Mouse (Mus musculus) mouse embryonic stem cell (cell line): ENCODE data around the gene Exoc2.

ENCODE experiments used
- in situ Hi-C, 2 experiments: fragments of 300-500 bp; cut with MboI; formaldehyde crosslinking; loops; 1 replicate in 1 of 2; 3 replicates in 1 of 2; pipeline ENCODE4 v1.14.3; 2019 to 2020; ENCODE audit warnings: low sequenced_read_pairs in 2 of 2, low pct_unique_long_range_greater_than_20kb in 1 of 2, mixed read lengths in 1 of 2; ENCODE audit not compliant: unreplicated experiment in 1 of 2

The Exoc2 gene

DNA sequence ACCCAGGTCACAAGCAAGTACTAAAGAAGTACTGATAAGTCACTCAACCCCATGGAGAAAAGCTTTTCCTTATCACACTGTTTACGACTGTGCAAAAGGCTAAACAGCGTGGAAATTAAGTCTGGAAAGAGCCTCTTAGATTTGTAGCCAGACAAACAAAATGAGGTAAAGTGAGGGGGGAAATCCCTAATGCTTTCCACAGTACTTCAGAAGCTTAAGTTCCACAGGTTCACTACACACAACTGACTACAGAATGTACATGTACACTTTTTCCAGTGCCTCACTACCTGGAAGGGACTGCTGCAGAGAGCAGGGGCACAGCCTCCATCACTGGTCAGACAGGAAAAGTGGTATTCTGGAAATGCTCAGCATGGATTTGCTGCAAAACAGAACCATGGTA is 132.1 kb downstream of the Exoc2 start:
- in situ Hi-C loops: no loop called here

DNA sequence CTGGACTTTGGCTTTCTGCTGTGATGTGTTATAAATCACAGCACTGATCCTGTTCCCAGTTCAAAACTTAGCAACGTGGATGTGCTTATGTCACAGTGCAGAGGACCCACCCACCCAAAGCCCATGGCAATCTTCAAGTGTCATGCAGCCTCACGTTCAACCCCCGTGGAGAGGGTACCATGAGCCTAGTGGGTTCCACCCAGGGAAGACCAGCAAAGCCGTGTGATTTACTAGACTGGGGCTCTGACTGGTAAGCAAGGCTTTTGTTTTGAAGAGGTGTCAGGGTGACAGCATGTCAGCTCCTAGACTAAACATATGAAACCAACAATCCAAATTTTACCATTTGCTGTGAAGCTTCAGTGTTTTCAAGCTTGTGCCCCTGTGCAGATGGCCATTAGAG is 132.6 kb downstream of the Exoc2 start:
- in situ Hi-C loops: no loop called here

DNA sequence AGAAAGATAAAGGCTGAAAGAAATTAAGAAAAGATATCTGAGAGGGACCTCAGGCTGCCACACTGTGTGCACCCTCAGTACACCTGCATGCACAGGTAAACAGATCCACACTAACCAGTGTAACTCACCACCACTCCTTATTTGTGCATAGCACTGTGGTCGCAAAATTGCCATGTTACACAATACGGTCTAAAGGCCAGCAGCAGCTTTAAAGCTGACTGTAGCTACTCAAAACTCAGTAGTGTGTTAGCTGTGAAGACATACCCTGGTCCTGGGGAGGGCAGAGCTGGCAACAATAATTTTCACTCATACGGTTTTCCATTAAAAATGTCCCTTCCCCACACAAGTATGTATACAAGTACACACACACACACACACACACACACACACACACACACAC is 133.2 kb downstream of the Exoc2 start:
- in situ Hi-C loops: no loop called here

DNA sequence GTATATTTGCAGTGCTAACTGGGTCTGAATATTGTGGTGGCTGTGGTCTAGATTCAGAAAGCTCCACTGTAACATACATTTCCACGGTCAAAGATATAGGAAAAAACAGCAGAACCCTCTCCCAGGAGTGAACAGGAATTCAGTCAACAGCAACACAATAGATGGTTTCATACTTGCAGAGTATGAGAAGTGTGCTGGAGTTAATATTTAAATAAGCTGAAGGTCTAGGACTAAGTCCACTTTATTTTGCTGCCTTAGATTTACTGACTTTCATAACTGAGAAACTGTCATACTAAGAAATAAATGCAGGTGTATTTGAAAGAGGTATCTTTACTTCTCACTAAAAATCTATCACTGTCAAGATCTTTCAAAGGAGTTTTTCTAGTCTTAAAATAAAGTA is 137.6 kb downstream of the Exoc2 start:
- in situ Hi-C loops: no loop called here

DNA sequence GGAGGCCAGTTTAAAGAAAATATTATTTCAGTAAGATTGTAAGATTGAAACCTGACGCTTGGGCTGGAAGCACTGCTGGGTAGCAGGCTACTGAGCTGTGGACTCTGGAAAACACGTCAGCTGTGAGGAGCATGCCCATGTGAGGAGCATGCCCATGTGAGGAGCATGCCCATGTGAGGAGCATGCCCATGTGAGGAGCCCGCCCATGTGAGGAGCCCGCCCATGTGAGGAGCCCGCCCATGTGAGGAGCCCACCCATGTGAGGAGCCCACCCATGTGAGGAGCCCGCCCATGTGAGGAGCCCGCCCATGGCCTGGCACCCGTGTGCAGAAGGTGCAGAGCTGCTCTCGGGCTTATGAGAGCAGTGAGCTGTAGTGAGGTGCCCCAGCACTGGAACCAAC is 139.0 kb downstream of the Exoc2 start:
- in situ Hi-C loops: no loop called here

DNA sequence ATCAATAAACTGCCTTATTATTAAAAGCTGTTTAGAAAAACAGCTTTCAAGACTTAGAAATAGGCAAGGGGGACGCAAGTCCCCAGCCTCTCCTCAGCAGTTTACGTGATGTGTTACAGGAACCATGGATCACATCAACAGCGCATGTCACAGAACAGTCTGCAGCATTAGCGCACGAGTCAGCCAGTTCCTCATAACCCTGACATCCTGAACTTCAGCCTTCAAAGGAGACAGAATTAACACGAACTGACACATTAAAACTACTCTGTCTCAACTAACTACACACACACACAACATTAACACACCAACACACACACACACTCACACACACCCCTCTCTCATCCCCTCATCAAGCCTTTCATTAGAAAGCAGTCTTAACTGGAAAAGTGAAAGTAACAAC is 139.5 kb downstream of the Exoc2 start:
- in situ Hi-C loops: no loop called here

DNA sequence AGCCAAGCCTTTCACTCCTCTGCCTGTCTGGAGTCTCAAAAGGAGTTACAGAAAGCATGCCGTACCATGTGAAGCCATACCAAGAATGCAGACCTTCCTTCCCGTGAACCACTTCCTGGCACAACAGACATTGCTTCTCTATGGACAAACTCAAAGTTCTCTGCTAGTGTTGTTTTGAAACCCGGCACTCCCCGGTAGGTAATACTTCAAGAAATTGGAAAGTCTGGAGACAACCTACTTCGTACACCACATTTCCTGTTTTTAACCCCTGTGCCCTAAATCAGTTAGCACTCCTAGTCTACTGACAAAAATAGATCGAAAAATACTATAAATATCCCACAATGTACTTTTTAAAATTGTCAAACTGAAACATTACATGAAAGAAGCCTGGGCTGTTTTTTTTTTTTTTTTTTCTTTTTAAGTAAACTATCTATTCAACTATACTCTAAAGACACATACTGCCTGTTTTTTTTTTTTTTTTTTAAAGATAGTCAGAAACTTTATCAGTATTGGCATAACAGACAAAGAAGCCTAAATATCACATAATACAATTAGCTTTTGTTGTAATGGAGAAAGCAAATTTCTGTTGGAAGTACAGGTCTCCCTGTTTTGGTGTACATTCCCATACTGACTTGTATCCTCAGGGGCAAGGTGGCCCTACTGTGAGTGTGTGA is 140.3 kb downstream of the Exoc2 start:
- in situ Hi-C loops: no loop called here

DNA sequence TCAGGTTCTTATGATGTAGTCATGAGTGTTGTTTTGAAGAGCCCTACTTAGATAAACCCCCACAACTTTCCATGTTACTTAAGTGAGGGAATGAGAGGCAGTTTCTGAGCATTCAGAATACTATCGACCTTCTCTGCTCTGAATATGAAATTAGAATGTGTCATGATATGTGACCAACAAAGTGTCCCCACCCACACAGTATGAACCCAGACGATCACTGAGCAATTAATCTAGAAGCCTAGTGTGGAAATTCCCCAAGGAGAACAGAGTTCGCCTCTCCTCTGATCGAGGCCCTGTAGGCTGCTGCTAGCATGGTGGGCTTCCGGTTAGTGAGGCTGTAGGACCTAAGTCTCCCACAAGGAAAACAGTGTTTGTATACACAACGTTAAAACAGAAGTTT is 142.5 kb downstream of the Exoc2 start:
- in situ Hi-C loops: no loop called here

DNA sequence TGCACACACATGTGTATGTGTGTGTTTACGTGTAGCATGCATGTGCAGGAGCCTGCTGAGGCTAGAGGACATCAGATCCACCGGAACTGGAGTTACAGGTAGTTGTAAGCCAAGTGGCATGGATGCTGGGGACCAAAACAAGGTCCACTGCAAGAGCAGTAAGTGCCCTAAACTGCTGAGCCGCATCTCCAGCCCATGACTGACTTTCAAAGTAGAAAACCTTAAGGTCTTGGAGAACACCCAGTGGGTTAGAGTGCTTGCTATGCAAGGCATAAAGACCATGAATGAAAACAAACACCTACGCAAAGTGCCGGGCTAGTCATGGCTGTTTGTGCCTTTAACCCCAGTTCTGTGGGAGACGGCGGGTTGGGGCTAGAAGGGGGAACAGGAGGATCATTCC is 147.4 kb downstream of the Exoc2 start:
- in situ Hi-C loops: no loop called here

DNA sequence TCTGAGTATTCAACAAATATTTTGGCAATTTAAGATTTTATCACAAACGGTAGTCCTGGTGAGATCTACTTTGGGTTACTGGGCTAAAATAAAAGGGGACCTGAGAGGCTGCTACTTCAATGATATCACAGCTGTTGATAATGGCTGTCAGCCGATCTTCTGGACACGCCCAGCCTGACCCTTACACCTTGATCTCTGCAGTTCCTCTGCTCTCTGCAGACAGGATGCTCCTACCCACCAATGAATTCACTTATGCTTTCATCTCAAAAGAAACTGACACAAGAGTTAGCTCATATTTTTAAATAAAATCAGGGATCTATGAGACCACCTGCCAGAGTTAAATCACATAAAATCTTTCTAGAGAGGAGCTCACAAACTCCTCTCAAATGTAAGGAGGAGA is 149.0 kb downstream of the Exoc2 start:
- in situ Hi-C loops: no loop called here

DNA sequence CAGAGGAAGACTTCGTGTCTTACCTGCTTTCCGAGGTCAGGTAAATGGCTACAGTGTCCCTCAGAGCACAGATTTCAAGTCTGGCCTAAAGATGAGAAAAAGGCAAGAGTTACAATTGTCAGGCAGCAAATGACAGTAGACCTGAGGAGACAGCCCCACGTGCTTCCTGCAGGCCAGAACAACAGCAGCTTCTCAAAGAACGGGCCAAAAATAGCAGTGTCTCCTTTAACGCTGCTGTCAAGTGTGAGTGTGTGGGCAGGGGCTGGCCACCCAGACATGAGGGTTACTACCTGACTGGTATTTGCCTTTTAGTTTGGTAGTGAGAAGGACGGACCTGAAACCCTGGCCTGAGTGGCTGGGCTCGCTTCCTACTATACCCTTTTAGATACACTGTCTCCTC is 153.3 kb downstream of the Exoc2 start:
- in situ Hi-C loops: no loop called here

DNA sequence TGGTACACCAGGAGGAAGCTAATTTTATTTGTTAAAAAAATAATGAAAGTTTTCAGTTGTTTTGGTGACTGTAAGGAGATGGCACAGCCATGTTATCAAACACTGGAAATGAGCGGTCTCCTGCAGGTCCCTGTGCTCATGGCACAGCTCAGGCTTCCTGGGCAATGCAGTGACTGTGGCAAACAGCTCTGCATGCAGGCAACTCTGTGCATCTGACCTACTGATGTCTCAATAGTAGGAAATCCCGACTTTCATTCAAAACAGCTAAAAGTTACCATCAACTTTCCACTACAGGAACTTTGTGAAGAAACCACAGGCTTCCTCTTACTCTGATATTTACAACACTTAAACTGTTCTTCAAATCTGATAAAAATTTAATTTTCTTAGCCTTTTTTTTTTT is 154.0 kb downstream of the Exoc2 start:
- in situ Hi-C loops: no loop called here

DNA sequence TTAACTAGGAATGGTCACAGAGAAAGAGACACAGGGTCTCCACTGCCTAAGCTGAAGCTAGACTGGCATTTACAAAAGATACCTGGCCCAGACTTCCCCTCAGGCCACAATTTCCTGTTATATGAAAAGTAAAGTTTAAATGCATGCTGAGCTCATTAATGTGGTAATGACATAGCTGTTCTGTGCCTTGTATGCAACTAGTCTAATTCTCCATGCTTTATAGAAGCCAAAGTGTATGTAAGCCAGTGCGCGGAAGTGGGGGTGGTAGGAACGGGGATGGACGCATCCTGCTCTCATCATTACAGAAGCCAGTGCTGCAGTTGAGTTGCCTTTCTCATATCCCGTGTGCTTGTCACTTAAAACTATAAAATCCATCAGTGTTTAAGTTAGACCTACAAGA is 156.5 kb downstream of the Exoc2 start:
- in situ Hi-C loops: no loop called here

DNA sequence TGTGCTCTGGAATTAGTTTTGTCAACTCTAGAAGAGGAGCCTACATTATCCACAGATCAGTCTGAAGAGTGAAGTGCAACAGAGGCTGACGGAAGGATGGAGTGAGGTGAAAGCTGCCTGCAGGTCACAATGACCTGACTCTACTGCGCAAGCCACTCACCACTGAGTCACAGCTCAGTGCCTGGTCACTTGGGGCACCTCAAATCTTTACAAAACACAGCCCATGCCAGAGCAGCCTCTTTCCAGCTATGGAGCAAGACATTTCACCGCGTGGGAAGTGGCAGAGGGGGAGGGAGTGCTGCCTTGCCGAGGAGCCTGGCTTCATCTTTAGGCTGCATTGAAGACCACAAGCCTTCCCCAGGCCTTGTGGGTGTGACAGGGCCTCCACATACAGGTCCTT is 159.6 kb downstream of the Exoc2 start:
- in situ Hi-C loops: no loop called here

DNA sequence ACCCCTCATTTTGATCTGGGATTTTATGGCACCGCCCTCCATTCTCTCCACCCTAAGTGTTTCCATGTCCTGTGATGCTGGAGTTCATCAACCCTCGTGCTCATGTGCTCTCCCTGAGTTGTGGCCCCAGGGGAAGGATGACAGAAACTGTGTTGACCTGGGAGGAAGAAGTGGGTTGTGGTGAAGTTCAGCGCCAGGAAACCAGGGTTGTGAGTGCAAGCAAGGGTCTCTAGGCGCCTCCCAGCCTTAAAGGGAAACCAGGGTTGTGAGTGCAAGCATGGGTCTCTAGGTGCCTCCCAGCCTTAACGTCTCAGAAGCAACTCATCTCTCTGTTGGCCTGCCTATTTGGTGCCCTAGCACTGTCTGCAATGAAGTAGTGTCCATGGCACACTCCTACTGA is 160.4 kb downstream of the Exoc2 start:
- in situ Hi-C loops: no loop called here

DNA sequence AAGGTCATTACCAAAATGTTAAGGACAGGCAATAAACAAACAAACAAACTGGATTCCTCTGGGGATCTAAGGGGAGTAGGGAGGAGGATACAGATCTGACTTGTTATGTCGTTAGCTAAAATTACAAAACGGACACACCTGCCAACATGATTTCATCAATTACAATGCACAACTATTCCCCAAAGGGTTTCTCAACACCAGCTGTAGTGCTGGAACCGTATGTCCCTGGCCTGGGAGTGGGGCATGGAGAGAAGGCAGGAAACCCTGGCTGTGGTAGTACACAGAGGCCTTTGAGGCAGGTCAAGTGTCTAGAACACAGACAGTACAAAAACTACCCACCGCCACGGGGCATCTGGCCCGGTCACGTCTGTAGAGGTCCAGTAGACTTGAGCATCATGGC is 164.7 kb downstream of the Exoc2 start:
- in situ Hi-C loops: no loop called here

DNA sequence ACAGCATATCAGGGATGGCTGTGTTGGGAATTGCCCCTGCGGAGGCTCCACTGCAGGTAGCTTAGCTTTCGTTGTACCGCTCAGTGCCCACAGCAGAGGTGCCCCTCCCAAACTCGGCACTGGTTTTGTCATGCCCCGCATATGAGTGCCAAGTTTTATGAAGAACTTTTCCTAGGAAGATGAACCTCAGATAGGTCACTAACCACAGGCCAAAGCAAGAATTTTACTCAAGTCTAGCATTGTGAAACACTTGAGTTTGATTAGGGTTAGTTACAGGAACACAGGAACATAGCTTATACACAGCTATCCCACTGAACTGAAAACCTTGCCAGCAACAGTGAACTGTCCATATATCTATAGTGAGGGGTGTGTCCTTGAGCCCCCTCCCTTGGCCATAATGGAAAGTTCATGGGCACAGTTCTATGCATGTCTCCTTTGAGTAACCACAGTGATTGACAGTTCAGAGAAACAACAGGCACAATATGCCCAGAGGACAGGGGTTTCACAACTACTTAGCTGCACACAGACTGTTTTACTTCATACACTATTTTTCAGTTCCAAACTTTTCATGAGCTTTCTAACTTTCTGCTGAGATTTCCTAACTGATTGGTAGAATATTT is 171.4 kb downstream of the Exoc2 start:
- in situ Hi-C loops: no loop called here

DNA sequence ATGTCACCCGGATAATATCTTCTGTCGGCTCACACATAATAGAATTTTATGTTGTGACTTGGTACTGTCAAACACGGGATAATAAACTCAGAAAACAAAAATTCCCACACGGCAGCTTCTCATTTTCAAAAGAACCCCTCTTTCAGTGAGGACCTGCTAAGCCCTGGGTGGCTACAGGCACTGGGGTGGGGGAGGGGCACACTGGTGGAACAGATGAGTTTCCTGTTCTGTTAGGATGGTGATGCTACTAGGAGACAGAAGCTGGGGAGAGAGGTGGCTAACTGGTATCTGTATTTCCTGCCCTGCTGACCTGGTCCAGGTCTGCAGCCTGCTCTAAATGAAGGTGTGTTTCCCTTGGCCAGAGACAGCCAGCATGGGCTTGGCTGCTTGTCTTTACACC is 172.0 kb downstream of the Exoc2 start:
- in situ Hi-C loops: no loop called here

DNA sequence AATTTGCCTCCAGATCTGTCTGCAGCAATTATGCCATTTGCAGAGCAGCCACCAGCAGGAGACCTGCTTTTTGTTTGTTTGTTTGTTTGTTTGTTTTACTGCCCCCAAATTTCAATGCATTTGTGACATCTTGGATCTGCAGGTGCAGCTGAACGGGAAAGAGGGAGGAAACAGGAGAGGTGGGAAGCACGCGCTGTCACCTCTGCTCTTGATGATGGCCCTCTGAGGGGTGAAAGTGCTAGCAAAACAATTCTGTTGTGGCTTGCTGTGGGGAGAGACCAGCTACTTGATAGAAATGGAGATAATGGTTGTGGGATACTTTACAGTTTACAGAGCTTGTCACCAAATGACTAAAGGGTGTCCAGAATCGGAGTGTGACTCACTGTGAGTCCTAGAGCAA is 177.9 kb downstream of the Exoc2 start:
- in situ Hi-C loops: no loop called here

DNA sequence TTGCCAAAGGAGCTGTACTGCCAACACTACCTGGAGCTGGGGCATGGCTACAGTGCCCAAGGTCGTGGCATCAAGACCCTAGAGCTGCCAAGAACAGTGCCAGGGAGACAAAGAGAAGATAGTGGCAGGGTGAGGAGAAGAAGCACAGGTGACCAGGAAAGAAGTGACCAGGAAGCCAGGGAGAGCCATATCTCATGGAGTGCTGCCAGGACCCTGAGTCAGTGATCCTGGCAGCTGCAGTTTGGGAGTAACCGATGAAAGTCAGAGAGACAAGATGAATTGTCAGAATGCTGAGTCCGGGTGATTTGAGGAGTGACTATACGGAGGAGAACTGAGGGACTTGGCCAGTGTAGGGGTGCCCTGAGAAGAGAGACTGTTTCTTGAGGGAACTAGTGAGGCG is 180.3 kb downstream of the Exoc2 start:
- in situ Hi-C loops: no loop called here

DNA sequence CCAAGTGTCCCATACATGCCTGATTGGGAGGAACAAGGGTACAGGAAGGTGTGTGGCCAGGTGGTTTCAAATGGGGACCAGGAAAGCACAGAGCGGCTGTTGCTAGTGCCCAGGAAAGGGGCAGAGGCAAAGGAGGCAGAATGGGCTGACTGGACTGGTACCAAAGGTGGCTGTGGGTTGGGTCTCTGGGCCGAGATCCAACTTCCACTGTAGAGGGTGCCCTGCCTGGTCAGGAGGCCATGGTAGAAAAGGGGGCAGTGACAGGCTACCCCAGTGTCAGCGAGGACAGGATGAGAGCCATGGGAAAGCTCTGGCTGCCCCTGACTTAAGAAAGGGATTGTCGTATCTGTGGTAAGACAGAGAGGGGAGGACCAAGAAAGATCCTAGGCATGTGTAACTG is 180.7 kb downstream of the Exoc2 start:
- in situ Hi-C loops: no loop called here
